Mouse (Mus musculus) cerebellum, adult 2 months (tissue): ENCODE data around the gene Hinfp.

Experiments
- CTCF ChIP-seq: fragments of 200-500 bp; IDR thresholded peaks from 2 replicates; pipeline ENCODE4 v1.5.1; 2011; ENCODE audit warnings: low read depth, mild to moderate bottlenecking, control low read depth, low read length, moderate library complexity, borderline replicate concordance; ENCODE audit not compliant: insufficient read depth
- POLR2A ChIP-seq: fragments of 200-500 bp; IDR thresholded peaks from 2 replicates; pipeline ENCODE4 v1.6.1; 2011; ENCODE audit warnings: low read length, control low read depth, borderline replicate concordance; ENCODE audit not compliant: insufficient read depth

DNA sequence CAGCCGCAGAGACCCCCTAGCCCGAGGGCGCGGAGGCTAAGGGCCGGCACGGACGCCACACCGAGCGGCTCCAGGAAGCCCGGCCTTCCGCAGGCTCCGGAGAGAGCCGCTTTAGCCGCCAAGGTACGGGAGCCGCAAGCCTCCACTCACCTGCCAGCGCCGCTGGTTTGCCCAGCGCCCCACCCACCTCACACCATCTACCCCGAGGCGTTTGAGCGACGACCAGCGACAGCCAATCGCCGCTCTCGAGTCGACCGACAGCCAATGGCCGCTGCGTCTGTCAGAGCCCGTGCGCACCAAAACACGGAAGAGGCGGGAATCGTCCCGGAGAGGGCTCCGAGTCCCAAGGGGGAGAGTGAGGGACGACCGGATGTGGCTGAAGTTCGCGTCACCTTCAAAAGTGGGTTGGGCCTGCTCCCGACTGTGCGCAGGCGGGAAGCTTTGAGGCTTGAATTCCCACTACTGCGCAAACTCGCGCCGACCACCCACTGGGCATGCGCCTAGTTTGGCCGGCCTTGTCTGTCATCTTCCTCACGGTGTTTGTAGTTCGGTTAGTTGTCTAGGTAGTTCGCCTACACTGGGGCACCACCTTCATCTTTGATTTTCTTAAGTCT, at the start of gene Hinfp:
- TF ChIP-seq CTCF: no peak
- peak; percentile 80 for TF ChIP-seq POLR2A
